ENCODE assay signal across 10 mouse cellular contexts in genomic region chr15:95838171-95839020, GRCm38 (mm10). TPM values are rescaled to one million over a fixed set of nuclear protein-coding genes. Genes with fewer than 3 reads are reported as not detected.
DNase-seq lines count a peak whose midpoint lies in the region; ATAC-seq and TF ChIP-seq lines count a peak whose summit lies in the region.
"Had no signal": no experiment of that assay in that cellular context is flagged by ENCODE, and none has a peak within 500 bp of the region (broad histone marks: within the 10 kb centered on the region; RNA-seq: fewer than 3 reads in every experiment).

No protein-coding gene starts in this region.

- no peak overlapping the region for H3K9ac ChIP-seq in heart, adult 2 months (ENCODE audit: low read depth, low read length)
- peak overlapping the region; percentile 50; the same call in 1 of the 2 replicates for H3K9ac ChIP-seq in liver, postnatal 0 days (replicated peaks)
- H3K9ac ChIP-seq in hindbrain, postnatal 0 days (replicated peaks; ENCODE audit: low read length) = no peak overlapping the region

- peaks cover 21% of the 10 kb centered on the region for H3K4me1 ChIP-seq in heart, adult 2 months (ENCODE audit: control insufficient read depth, insufficient read depth, low read length)
- peaks cover 19% of the 10 kb centered on the region for H3K4me1 ChIP-seq in liver, postnatal 0 days (ENCODE audit: insufficient read depth)
- no peaks in the 10 kb centered on the region for H3K4me1 ChIP-seq in cerebellum, adult 2 months (ENCODE audit: control insufficient read depth, insufficient read depth, low read length)
- peaks cover 8% of the 10 kb centered on the region; the same call in 1 of the 2 replicates for H3K4me1 ChIP-seq in hindbrain, postnatal 0 days (ENCODE audit: insufficient read depth, low read length)

- no peak for TF ChIP-seq POLR2A in heart, adult 2 months (IDR thresholded peaks at IDR 0.05; ENCODE audit: insufficient read depth, low read depth, low read length)
- no peak for TF ChIP-seq POLR2A in cerebellum, adult 2 months (IDR thresholded peaks at IDR 0.05; ENCODE audit: borderline replicate concordance, insufficient read depth, low read length)

- H3K27ac ChIP-seq in heart, adult 2 months = peak overlapping the region; percentile 72
- peak overlapping the region; percentile 86 for H3K27ac ChIP-seq in liver, postnatal 0 days (ENCODE audit: low read depth)
- no peak overlapping the region for H3K27ac ChIP-seq in cerebellum, adult 2 months (ENCODE audit: insufficient read depth, low read length)
- H3K27ac ChIP-seq in hindbrain, postnatal 0 days = no peak overlapping the region

- no peak for TF ChIP-seq CTCF in heart, adult 2 months (IDR thresholded peaks at IDR 0.05)
- TF ChIP-seq CTCF in liver, postnatal 0 days (IDR thresholded peaks at IDR 0.05; ENCODE audit: low read depth) = no peak
- TF ChIP-seq CTCF in cerebellum, adult 2 months (IDR thresholded peaks at IDR 0.05; ENCODE audit: borderline replicate concordance, insufficient read depth, low read depth, low read length) = no peak
- TF ChIP-seq CTCF in hindbrain, postnatal 0 days (IDR thresholded peaks at IDR 0.05; ENCODE audit: low read depth) = no peak

- no peak for TF ChIP-seq EP300 in heart, adult 2 months (IDR thresholded peaks at IDR 0.05; ENCODE audit: insufficient read depth, low read depth, low read length)
- TF ChIP-seq EP300 in liver, postnatal 0 days (IDR thresholded peaks at IDR 0.05; ENCODE audit: low read depth) = no peak

- H3K9me3 ChIP-seq in liver, postnatal 0 days (ENCODE audit: low read length) = no peaks in the 10 kb centered on the region
- H3K9me3 ChIP-seq in hindbrain, postnatal 0 days (ENCODE audit: low read length) = no peaks in the 10 kb centered on the region

- DNase-seq in heart, adult 2 months = no peak
- DNase-seq in heart, adult 9 months (ENCODE audit: low spot score in 2 of 2) = no peak
- peak; percentile 3 for DNase-seq in T-cell, adult 2 months (ENCODE audit: low spot score)
- peak; percentile 78 to 82 for DNase-seq in kidney, adult 8-10 months
- DNase-seq in liver, postnatal 0 days = peak; percentile 61
- DNase-seq in cerebellum, adult 2 months = no peak
- DNase-seq in spleen, postnatal 14 days (ENCODE audit: low spot score in 2 of 2) = no peak
- DNase-seq in hindbrain, postnatal 0 days (ENCODE audit: low spot score) = no peak
- DNase-seq: adrenal gland, postnatal 10 days; spleen, adult 18-20 months had no signal

- intact Hi-C loops in heart, adult 2 months (cut with DNase I) = no loop called here

- H3K27me3 ChIP-seq in heart, adult 2 months (ENCODE audit: control insufficient read depth, insufficient read depth, low read length) = no peaks in the 10 kb centered on the region
- no peaks in the 10 kb centered on the region for H3K27me3 ChIP-seq in liver, postnatal 0 days (ENCODE audit: insufficient read depth, low read length)
- H3K27me3 ChIP-seq in cerebellum, adult 2 months (ENCODE audit: control insufficient read depth, insufficient read depth, low read length) = no peaks in the 10 kb centered on the region
- no peaks in the 10 kb centered on the region for H3K27me3 ChIP-seq in hindbrain, postnatal 0 days (ENCODE audit: insufficient read depth, low read length)

- peak overlapping the region; percentile 49 for H3K4me2 ChIP-seq in liver, postnatal 0 days (ENCODE audit: low read depth, low read length)
- no peak overlapping the region for H3K4me2 ChIP-seq in hindbrain, postnatal 0 days (ENCODE audit: low read depth, low read length)

- 0 out of 2 replicates have a peak, but pooled peaks cover 1% of the 10 kb centered on the region for H3K79me2 ChIP-seq in heart, adult 2 months (replicated peaks; ENCODE audit: control insufficient read depth, insufficient read depth, low read length)

- peak; percentile 92 for ATAC-seq in liver, postnatal 0 days
- ATAC-seq in hindbrain, postnatal 0 days = no peak

- H3K36me3 ChIP-seq in heart, adult 2 months (ENCODE audit: control insufficient read depth, insufficient read depth, low read length) = peaks cover 15% of the 10 kb centered on the region
- no peaks in the 10 kb centered on the region; the same call in 1 of the 2 replicates for H3K36me3 ChIP-seq in liver, postnatal 0 days (replicated peaks; ENCODE audit: insufficient read depth, low read length)
- H3K36me3 ChIP-seq in hindbrain, postnatal 0 days (ENCODE audit: insufficient read depth, low read length) = no peaks in the 10 kb centered on the region

- 52% methylated on average over 11 of the region's 11 CpGs for WGBS in heart, adult 2 months
- 22% methylated on average over 11 of the region's 11 CpGs for WGBS in liver, postnatal 0 days (ENCODE audit: insufficient replicate concordance)
- WGBS in cerebellum, adult 2 months = 84% methylated on average over 11 of the region's 11 CpGs
- 61% methylated on average over 11 of the region's 11 CpGs for WGBS in hindbrain, postnatal 0 days

- H3K4me3 ChIP-seq in heart, adult 2 months = no peak overlapping the region
- no peak overlapping the region for H3K4me3 ChIP-seq in liver, postnatal 0 days (ENCODE audit: low read depth, low read length)
- no peak overlapping the region for H3K4me3 ChIP-seq in cerebellum, adult 2 months (replicated peaks; ENCODE audit: insufficient read depth, low read depth, low read length)
- no peak overlapping the region for H3K4me3 ChIP-seq in hindbrain, postnatal 0 days (ENCODE audit: low read length)

RNA-seq across cellular contexts. Expression of gene Ano6, which starts 47.8 kb away (rescaled TPM):
- 10 to 100 TPM; 17.3 to 19.6 TPM for total RNA-seq in heart, adult 2 months (2021)
- polyA plus RNA-seq in heart, adult 2 months (2012; rRNA removed) = 14.1 and 22.5 TPM in 2 replicates
- 6.0 and 6.9 TPM in 2 replicates for polyA plus RNA-seq in liver, postnatal 0 days (2015; fragmentation: Nextera tagmentation; extraction: Ambion mirVana)
- 14.2 and 14.8 TPM in 2 replicates for polyA plus RNA-seq in cerebellum, adult 2 months (2012; rRNA removed)
- total RNA-seq in hindbrain, postnatal 0 days (2014; rRNA removed) = 28.9 and 34.3 TPM in 2 replicates
- 19.2 and 21.5 TPM in 2 replicates for polyA plus RNA-seq in hindbrain, postnatal 0 days (2015; fragmentation: Nextera tagmentation; extraction: Ambion mirVana)

Comparison
In these comparisons a context has a peak if more than half of its experiments do, and no peak if none do; other contexts are left out.
1. DNase-seq: peak in T-cell, adult 2 months (single experiment), kidney, adult 8-10 months (2 of 2) and liver, postnatal 0 days (single experiment); none in heart, adult 2 months (0 of 2), heart, adult 9 months (0 of 2), cerebellum, adult 2 months (0 of 2), spleen, postnatal 14 days (0 of 2) and hindbrain, postnatal 0 days (single experiment).
2. H3K27ac ChIP-seq: peak in heart, adult 2 months (single experiment) and liver, postnatal 0 days (single experiment); none in cerebellum, adult 2 months (single experiment) and hindbrain, postnatal 0 days (single experiment).